Mouse (Mus musculus): Measurements from ENCODE around the gene Popdc2. TPM values are rescaled to one million over a fixed set of nuclear protein-coding genes. Genes with fewer than 3 reads are reported as not detected.
"Not testable (repeated sequence)": the region's sequence is repeated elsewhere in the genome, so short reads cannot be mapped to it uniquely, and the experiment has no call there.

Popdc2 gene
- polyA plus RNA-seq (2011; ENCODE audit: insufficient read depth, insufficient read length, low replicate concordance, missing spikeins): 12.5 and 20.9 TPM in 2 replicates

DNA sequence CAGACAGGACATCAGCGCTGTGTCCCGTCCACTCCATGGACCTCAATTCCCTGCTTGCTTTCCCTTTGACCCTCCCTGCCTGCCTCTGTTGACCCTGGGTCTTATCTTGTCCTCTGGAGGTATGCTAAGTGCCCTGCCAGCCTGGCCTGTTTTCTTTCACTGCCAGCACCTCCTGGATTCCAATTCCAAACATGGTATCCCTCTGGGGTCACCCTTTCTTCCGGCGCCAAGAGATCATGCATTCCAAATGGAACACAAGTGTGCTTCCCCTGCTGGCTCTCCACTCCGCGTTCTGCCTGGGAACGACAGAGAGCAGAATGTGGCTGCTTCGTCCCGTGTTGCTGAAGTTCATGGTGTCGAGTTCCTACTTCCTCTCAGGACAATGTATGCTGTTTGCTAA, at the start of gene Popdc2:
Gene Popdc2, plus strand, starts transcription at position 277 of the 400 bp plus-strand sequence.
- H3K4me3 ChIP-seq (replicated peaks; ENCODE audit: control insufficient read depth, low read depth, low read length): no peak within 1 kb of the TSS
- TF ChIP-seq POLR2A (IDR thresholded peaks at IDR 0.05; ENCODE audit: borderline replicate concordance, control insufficient read depth, low read depth, low read length) (no peak), CTCF (IDR thresholded peaks at IDR 0.05; ENCODE audit: control insufficient read depth, insufficient read depth, low read length) (no peak)
- no peak within 1 kb of the TSS for H3K27ac ChIP-seq (ENCODE audit: control insufficient read depth, insufficient read depth, low read depth, low read length, poor library complexity)
- no peaks in the 10 kb centered on the region for H3K4me1 ChIP-seq (ENCODE audit: control insufficient read depth, insufficient read depth, low read length)
- WGBS: 71% methylated on average over 10 of the region's 10 CpGs

DNA sequence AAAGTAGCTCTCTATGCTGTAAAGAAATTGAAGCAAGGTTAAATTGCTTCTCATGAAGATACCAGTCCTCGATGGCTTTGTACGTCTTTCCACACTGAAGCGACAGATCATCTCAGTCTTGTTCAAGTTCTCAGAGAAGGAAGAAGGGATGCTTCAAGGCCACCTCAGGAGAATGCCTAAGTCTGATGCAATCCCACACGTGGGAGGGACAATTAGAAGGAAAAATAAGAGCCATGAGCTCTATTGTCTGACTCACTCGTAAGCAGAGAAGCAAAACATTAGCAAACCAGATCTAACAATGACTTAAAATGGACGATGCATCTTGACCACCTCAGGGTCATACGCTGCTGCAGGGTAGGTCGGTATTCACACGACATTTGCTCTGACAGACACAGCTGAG, 43.5 kb upstream of the Popdc2 start:
- H3K4me1 ChIP-seq (ENCODE audit: control insufficient read depth, insufficient read depth, low read length): no peaks in the 10 kb centered on the region
- TF ChIP-seq CTCF (IDR thresholded peaks at IDR 0.05; ENCODE audit: control insufficient read depth, insufficient read depth, low read length): no peak
- TF ChIP-seq POLR2A (IDR thresholded peaks at IDR 0.05; ENCODE audit: borderline replicate concordance, control insufficient read depth, low read depth, low read length): no peak
- no peak overlapping the region for H3K27ac ChIP-seq (ENCODE audit: control insufficient read depth, insufficient read depth, low read depth, low read length, poor library complexity)
- 75% methylated on average over 9 of the region's 9 CpGs for WGBS
- no peak overlapping the region for H3K4me3 ChIP-seq (replicated peaks; ENCODE audit: control insufficient read depth, low read depth, low read length)

DNA sequence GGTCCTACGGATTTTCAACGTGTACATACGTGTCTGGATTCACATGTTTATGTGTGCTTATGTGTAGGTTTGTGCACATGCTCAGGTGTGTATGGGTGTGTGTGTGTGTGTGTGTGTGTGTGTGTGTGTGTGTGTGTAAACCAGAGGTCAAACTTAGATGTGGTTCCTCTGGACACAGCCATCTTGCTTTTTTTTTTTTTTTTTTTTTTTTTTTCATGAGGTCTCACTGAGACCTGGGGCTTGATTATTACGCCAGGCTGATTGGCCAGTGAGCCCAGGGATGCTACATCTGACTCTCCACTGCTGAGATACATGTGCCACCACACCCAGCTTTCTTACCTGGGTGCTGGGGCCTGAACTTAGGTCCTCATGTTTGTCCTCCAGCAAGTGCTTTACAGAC, 42.9 kb upstream of the Popdc2 start:
- Histone ChIP-seq H3K4me1 (ENCODE audit: control insufficient read depth, insufficient read depth, low read length) (no peaks in the 10 kb centered on the region), H3K27ac (ENCODE audit: control insufficient read depth, insufficient read depth, low read depth, low read length, poor library complexity) (no peak overlapping the region), H3K4me3 (replicated peaks; ENCODE audit: control insufficient read depth, low read depth, low read length) (no peak overlapping the region)
- TF ChIP-seq CTCF (IDR thresholded peaks at IDR 0.05; ENCODE audit: control insufficient read depth, insufficient read depth, low read length): no peak
- TF ChIP-seq POLR2A (IDR thresholded peaks at IDR 0.05; ENCODE audit: borderline replicate concordance, control insufficient read depth, low read depth, low read length): no peak
- WGBS: 86% methylated on average over 4 of the region's 4 CpGs

DNA sequence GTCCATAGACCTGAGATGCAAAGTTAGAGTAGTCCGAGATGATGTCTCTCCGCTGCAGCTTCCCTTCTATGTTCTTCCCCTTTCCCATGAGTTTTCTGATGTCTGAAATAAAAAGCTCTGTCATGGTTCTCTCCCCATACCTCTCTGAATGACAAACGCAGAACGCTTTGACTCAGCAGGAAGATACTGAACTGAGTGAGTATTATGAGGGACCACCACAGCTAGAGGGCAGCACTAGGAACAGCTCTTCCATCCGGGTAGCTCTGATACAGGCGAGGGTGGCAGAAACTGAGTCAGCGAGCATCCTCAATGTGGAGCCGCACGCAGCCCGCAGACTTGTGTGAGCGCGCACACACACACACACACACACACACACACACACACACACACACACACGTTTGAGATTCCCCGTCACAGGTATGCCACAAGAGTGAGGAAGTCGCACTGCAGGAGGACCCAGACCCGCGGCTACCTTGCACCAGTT, 40.5 kb upstream of the Popdc2 start:
- Histone ChIP-seq H3K4me1 (ENCODE audit: control insufficient read depth, insufficient read depth, low read length) (no peaks in the 10 kb centered on the region), H3K4me3 (replicated peaks; ENCODE audit: control insufficient read depth, low read depth, low read length) (no peak overlapping the region), H3K27ac (ENCODE audit: control insufficient read depth, insufficient read depth, low read depth, low read length, poor library complexity) (no peak overlapping the region)
- WGBS: 26% methylated on average over 17 of the region's 17 CpGs
- no peak for TF ChIP-seq POLR2A (IDR thresholded peaks at IDR 0.05; ENCODE audit: borderline replicate concordance, control insufficient read depth, low read depth, low read length)
- peak; percentile 61 for TF ChIP-seq CTCF (IDR thresholded peaks at IDR 0.05; ENCODE audit: control insufficient read depth, insufficient read depth, low read length)

DNA sequence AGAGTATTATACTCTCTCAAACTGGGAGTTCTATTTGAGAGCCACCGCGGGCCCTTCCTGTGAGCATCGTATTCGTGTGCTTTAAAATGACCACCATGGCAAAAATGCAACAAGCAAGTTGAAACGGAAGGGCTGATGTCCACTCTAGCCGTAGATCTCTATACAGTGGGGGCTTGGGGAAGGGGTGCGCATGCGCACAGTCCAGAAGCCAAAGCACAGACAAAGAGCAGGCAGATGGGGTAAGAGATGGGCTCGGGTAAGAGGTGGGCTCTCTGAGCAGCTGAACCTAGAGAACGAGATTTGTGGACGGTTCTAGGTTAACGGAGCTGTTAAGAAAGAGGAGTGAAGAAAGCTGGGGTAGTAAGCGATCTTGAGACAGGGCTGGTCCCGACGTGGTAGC, 37.7 kb upstream of the Popdc2 start:
- TF ChIP-seq POLR2A (IDR thresholded peaks at IDR 0.05; ENCODE audit: borderline replicate concordance, control insufficient read depth, low read depth, low read length): no peak
- no peak for TF ChIP-seq CTCF (IDR thresholded peaks at IDR 0.05; ENCODE audit: control insufficient read depth, insufficient read depth, low read length)
- 82% methylated on average over 15 of the region's 15 CpGs for WGBS
- no peak overlapping the region for H3K4me3 ChIP-seq (replicated peaks; ENCODE audit: control insufficient read depth, low read depth, low read length)
- H3K4me1 ChIP-seq (ENCODE audit: control insufficient read depth, insufficient read depth, low read length): no peaks in the 10 kb centered on the region
- H3K27ac ChIP-seq (ENCODE audit: control insufficient read depth, insufficient read depth, low read depth, low read length, poor library complexity): no peak overlapping the region

DNA sequence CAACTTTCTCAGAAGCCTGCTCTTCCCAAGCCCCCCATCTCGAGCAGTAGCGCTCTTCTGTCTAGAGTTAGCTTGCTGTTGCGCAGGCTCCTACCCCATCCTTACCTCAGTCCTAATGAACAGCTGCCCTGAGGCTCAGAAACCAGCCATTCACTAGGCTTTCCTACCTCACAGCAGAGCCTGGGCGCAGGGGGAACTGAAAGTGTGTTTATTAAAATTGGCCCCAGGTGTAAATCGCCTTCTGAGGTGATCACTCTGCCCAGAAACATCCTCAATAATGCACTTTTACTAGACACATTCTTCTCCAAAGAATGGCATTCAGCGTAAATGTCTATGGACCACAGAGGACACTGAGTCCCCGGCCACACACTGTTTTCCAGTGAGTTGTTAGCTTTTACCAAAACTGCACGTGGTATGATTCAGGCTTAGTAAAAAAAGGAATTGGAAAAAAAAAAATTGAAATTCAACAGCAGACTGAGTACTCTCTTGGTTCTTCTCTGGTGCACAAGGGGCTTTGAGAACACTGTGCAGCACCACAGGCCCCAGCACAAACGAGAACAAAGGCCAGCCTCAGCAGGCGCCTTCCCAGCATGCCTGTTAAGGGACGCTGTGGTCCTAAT, 35.1 kb upstream of the Popdc2 start:
- Histone ChIP-seq H3K4me3 (replicated peaks; ENCODE audit: control insufficient read depth, low read depth, low read length) (no peak overlapping the region), H3K27ac (ENCODE audit: control insufficient read depth, insufficient read depth, low read depth, low read length, poor library complexity) (no peak overlapping the region), H3K4me1 (ENCODE audit: control insufficient read depth, insufficient read depth, low read length) (no peaks in the 10 kb centered on the region)
- 80% methylated on average over 11 of the region's 11 CpGs for WGBS
- TF ChIP-seq POLR2A (IDR thresholded peaks at IDR 0.05; ENCODE audit: borderline replicate concordance, control insufficient read depth, low read depth, low read length): no peak
- no peak for TF ChIP-seq CTCF (IDR thresholded peaks at IDR 0.05; ENCODE audit: control insufficient read depth, insufficient read depth, low read length)

DNA sequence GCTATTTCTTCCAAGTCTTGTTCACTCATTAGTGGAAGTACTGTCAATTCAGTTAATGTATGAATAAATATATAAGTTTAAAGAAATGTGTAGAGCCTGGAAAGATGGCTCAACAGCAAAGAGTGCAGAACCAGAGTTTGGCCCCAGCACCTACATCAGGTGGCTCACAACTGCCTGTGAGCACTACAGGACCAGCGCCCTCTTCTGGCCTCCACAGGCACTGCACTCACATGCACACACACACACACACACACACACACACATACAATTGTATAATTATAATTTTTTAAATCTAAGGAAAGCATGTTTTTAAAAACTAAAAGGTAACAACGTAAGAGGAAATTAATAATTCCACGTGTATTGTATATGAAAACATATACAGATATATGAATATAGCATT, 32.7 kb upstream of the Popdc2 start:
- 88% methylated on average over 3 of the region's 3 CpGs for WGBS
- Histone ChIP-seq H3K4me1 (ENCODE audit: control insufficient read depth, insufficient read depth, low read length) (no peaks in the 10 kb centered on the region), H3K4me3 (replicated peaks; ENCODE audit: control insufficient read depth, low read depth, low read length) (no peak overlapping the region), H3K27ac (ENCODE audit: control insufficient read depth, insufficient read depth, low read depth, low read length, poor library complexity) (no peak overlapping the region)
- TF ChIP-seq POLR2A (IDR thresholded peaks at IDR 0.05; ENCODE audit: borderline replicate concordance, control insufficient read depth, low read depth, low read length) (no peak), CTCF (IDR thresholded peaks at IDR 0.05; ENCODE audit: control insufficient read depth, insufficient read depth, low read length) (no peak)

DNA sequence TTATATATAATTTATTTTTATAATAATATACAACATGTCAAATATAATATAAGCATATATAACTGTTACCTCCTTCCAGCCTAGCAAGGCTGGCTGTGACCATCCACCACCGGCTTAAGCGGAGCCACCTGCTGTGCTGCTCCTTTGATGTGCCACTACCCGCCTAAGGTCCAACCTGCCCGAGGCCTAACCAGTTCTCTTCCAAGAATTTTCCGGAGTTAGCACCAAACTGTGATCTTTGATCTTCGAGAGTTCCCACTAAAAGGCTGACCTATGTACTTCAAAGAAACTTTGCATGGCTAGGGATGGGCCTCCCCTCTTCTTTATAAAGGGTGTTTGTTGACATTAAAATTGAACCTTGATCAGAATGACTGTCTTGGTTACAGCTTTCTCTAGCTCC, 27.6 kb upstream of the Popdc2 start:
- no peak for TF ChIP-seq CTCF (IDR thresholded peaks at IDR 0.05; ENCODE audit: control insufficient read depth, insufficient read depth, low read length)
- no peak for TF ChIP-seq POLR2A (IDR thresholded peaks at IDR 0.05; ENCODE audit: borderline replicate concordance, control insufficient read depth, low read depth, low read length)
- WGBS: 84% methylated on average over 6 of the region's 6 CpGs

DNA sequence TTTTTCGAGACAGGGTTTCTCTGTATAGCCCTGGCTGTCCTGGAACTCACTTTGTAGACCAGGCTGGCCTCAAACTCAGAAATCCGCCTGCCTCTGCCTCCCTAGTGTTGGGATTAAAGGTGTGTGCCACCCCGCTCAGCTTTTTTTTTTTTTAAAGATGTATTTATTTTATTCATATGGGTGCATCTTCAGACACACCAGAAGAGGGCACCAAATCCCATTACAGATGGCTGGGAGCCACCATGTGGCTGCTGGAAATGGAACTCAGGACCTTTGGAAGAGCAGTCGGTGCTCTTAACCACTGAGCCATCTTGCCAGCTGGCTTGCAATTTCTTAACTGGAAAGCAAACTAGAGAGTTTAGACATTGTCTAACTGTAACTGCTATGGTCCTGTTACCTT, 23.9 kb upstream of the Popdc2 start:
- not testable (repeated sequence) for H3K27ac ChIP-seq (ENCODE audit: control insufficient read depth, insufficient read depth, low read depth, low read length, poor library complexity); H3K4me1 ChIP-seq (ENCODE audit: control insufficient read depth, insufficient read depth, low read length); H3K4me3 ChIP-seq (replicated peaks; ENCODE audit: control insufficient read depth, low read depth, low read length)
- 78% methylated on average over 4 of the region's 4 CpGs for WGBS

More for the DNA sequence above, 27.6 kb upstream of the Popdc2 start:
- H3K27ac ChIP-seq (ENCODE audit: control insufficient read depth, insufficient read depth, low read depth, low read length, poor library complexity): no peak overlapping the region
- H3K4me3 ChIP-seq (replicated peaks; ENCODE audit: control insufficient read depth, low read depth, low read length): no peak overlapping the region
- no peaks in the 10 kb centered on the region for H3K4me1 ChIP-seq (ENCODE audit: control insufficient read depth, insufficient read depth, low read length)
